Mouse (Mus musculus) T-cell, adult 2 months (primary cell): ENCODE measurements around the gene Tssc4.

Experiments used
- DNase-seq: peaks from one replicate; pipeline ENCODE4 v3.0.0; 2022; ENCODE audit warnings: low spot score

Gene Tssc4

DNA sequence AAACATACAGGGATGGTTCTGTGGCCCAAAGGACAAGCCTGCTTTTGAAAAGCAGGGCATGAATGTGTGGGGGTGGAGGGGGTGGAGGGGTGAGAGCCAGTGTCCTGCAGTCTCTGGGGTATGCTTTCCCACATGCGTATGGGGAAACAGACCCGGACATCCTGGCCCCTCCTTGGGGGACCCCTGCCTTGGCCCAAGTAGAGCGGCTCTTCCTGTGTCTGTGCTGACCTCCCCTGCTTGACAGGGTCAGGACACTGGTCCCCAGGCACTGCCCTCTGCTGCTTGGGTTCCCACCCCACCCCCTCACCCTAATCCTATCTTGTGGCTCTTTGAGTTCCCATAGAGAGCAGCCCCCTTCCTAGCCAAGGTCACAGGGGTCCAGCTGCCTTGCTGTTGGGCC lies 40.6 kb downstream of the Tssc4 start:
- DNase-seq: no peak

- DNase-seq: no peak
Measured at GRCm38 (mm10) chr7:143110803-143111202, 41.8 kb downstream of the Tssc4 start.

DNA sequence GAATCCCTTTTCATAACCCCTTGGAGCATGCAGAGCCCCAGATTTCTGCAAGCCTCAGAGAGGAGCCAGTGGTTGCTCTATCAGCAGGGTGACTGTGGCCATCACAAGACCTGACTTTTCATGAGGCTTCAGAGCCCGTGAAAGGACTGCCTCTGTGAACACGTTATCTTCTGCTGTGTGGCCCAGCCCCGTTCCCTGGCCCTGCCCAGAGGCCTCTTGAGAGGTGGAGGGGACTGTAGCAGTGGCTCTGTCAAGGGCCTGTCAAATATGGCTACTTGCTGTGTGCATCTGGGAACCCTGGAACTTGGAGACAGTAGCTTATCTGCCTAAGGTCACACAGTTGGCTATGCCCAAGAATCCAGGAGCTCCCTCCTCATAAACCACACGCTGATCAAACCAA lies 42.7 kb downstream of the Tssc4 start:
- DNase-seq: no peak

GRCm38 (mm10) chr7:143112395-143112794 lies 43.3 kb downstream of the Tssc4 start:
- no peak for DNase-seq

- no peak for DNase-seq
Measured at GRCm38 (mm10) chr7:143114773-143115172, 45.7 kb downstream of the Tssc4 start.

DNA sequence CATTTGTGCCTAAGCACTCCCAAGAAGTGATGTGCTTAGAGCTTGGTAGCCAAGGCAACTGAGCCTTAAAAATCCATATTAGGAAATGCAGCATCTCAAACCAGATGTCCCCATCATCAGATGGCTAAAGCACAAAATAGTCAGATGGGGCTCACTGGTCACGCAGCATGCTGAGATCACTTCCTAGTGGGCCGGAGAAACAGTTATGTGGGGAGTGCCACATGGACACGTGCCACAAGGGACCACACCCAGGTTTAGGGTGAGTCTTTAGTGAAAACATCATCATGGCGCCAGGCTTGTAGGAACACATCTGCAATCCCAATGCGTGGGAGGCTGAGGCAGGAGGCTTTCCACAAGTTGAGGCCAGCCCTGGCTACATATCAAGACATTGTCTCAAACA lies 47.5 kb downstream of the Tssc4 start:
- no peak for DNase-seq

GRCm38 (mm10) chr7:143119407-143119806 lies 50.4 kb downstream of the Tssc4 start:
- no peak for DNase-seq

DNA sequence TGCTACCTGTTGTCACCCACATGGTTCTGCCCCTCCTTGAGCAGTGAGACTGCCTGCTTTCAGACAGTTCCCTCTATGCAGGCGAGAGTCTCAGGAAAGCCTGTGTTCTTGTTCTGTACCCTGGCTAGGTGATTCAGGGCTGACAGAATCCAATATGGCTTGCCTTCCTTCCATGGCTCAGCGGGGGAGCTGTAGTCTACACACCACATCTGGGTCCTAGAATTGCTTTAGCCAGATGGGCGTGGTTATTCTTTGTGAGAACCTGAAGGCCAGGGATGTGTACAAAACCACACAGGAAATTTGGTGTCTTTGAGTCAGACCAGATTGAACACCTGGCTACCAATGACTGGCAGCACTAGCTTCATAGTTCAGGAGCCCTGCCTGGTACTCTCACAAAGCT lies 50.8 kb downstream of the Tssc4 start:
- no peak for DNase-seq
